Mouse (Mus musculus) megakaryocyte-erythroid progenitor cell, adult 5-6 weeks (primary cell): Measurements from ENCODE around the gene Fkrp. TPM values are rescaled to one million over a fixed set of nuclear protein-coding genes. Genes with fewer than 3 reads are reported as not detected.

Experiments used
- ATAC-seq: replicated peaks from 2 replicates; pipeline ENCODE4 v1.8.0; 2016; ENCODE audit warnings: mild to moderate bottlenecking, inconsistent platforms; ENCODE audit not compliant: severe bottlenecking, poor library complexity, low FRiP score, low TSS enrichment
- total RNA-seq, 2 experiments: library from RNA; stranded (forward) in 1 of 2; stranded (reverse) in 1 of 2; fragments of 200-1000, 215-1000 nt in 1 of 2; fragments of >200 nt in 1 of 2; fragmentation: Nextera tagmentation in 1 of 2; gene quantifications; 2 replicates each; pipeline ENCODE4 v1.2.3; 2014 to 2017

The Fkrp gene
- total RNA-seq, 2 experiments from 2014 or later: 14.4 to 15.8 TPM

- ATAC-seq: no peak
These were observed 54.9 kb downstream of the Fkrp start for GRCm38 (mm10) chr7:16761630-16762029.

DNA sequence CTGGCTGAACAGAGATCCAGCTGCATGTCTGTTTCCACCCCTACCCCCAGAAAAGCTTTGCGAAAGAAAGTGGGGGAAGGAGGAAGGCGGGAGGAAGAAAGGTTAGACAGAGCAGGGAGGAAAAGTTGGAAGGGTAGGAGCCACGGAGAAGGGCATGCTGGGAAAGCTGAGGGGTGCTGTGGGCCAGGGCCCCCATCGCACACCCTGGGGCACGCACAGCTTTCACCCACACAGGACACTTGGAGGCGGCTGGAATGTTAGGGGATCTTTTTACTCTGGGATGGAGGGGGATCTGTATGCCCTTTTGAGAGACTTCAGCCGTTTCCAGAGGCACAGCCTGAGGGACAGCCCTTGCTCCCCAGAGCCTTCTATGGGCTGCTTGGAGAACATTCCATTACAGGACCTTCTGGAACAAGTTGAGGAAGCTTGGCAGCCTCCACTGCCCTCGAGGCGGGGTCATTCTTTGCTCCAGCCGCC is 55.5 kb downstream of the Fkrp start:
- ATAC-seq: 0 out of 2 replicates have a peak, but pooled peaks have one; percentile 26

- ATAC-seq: no peak
These were observed 56.2 kb downstream of the Fkrp start for GRCm38 (mm10) chr7:16760292-16760691.

Other genes with a start within 250 kb of the Fkrp start
- 11.1 and 14.3 TPM in 2 replicates for gene Arhgap35, start 201.7 kb downstream of the Fkrp start, total RNA-seq (2014; fragmentation: Nextera tagmentation)
- gene Arhgap35, start 201.7 kb downstream of the Fkrp start, total RNA-seq (2017): 8.0 and 8.6 TPM in 2 replicates
- not detected in 2 replicates for gene Ceacam15, start 141.0 kb downstream of the Fkrp start, total RNA-seq (2014; fragmentation: Nextera tagmentation)
- gene Ceacam15, start 141.0 kb downstream of the Fkrp start, total RNA-seq (2017): not detected in 2 replicates
- not detected in 2 replicates for gene Ceacam9, start 94.8 kb downstream of the Fkrp start, total RNA-seq (2014; fragmentation: Nextera tagmentation)
- not detected in 2 replicates for gene Ceacam9, start 94.8 kb downstream of the Fkrp start, total RNA-seq (2017)
- gene Ap2s1, start 78.3 kb downstream of the Fkrp start, total RNA-seq (2014; fragmentation: Nextera tagmentation): 138 and 161 TPM in 2 replicates
- 55.7 and 62.9 TPM in 2 replicates for gene Ap2s1, start 78.3 kb downstream of the Fkrp start, total RNA-seq (2017)
- gene Slc1a5, start 35.4 kb downstream of the Fkrp start, total RNA-seq (2014; fragmentation: Nextera tagmentation): 102 and 107 TPM in 2 replicates
- gene Slc1a5, start 35.4 kb downstream of the Fkrp start, total RNA-seq (2017): 31.8 and 36.1 TPM in 2 replicates
- 62.0 and 66.6 TPM in 2 replicates for gene Strn4, start 843 bp downstream of the Fkrp start, total RNA-seq (2014; fragmentation: Nextera tagmentation)
- 63.9 and 71.1 TPM in 2 replicates for gene Strn4, start 843 bp downstream of the Fkrp start, total RNA-seq (2017)
- 14.2 and 19.8 TPM in 2 replicates for gene Prkd2, start 26.2 kb upstream of the Fkrp start, total RNA-seq (2014; fragmentation: Nextera tagmentation)
- gene Prkd2, start 26.2 kb upstream of the Fkrp start, total RNA-seq (2017): 5.2 and 14.9 TPM in 2 replicates
- gene Dact3, start 58.6 kb upstream of the Fkrp start, total RNA-seq (2014; fragmentation: Nextera tagmentation): 0.27 TPM in 1 of 2 replicates, not detected in the other
- 0.75 TPM in 1 of 2 replicates, not detected in the other for gene Dact3, start 58.6 kb upstream of the Fkrp start, total RNA-seq (2017)
- gene Gng8, start 75.1 kb upstream of the Fkrp start, total RNA-seq (2014; fragmentation: Nextera tagmentation): not detected in 2 replicates
- gene Gng8, start 75.1 kb upstream of the Fkrp start, total RNA-seq (2017): 2.6 TPM in 1 of 2 replicates, not detected in the other
- gene Ptgir, start 89.8 kb upstream of the Fkrp start, total RNA-seq (2014; fragmentation: Nextera tagmentation): not detected in 2 replicates
- not detected in 2 replicates for gene Ptgir, start 89.8 kb upstream of the Fkrp start, total RNA-seq (2017)
- gene Calm3, start 107.4 kb upstream of the Fkrp start, total RNA-seq (2014; fragmentation: Nextera tagmentation): 291 and 377 TPM in 2 replicates
- 512 and 515 TPM in 2 replicates for gene Calm3, start 107.4 kb upstream of the Fkrp start, total RNA-seq (2017)
- gene Pnmal2, start 128.0 kb upstream of the Fkrp start, total RNA-seq (2014; fragmentation: Nextera tagmentation): not detected in 2 replicates
- not detected in 2 replicates for gene Pnmal2, start 128.0 kb upstream of the Fkrp start, total RNA-seq (2017)
- not detected in 2 replicates for gene Pnmal1, start 142.9 kb upstream of the Fkrp start, total RNA-seq (2014; fragmentation: Nextera tagmentation)
- not detected in 2 replicates for gene Pnmal1, start 142.9 kb upstream of the Fkrp start, total RNA-seq (2017)
- 0.28 and 0.35 TPM in 2 replicates for gene Gm42372, start 166.4 kb upstream of the Fkrp start, total RNA-seq (2014; fragmentation: Nextera tagmentation)
- not detected in 2 replicates for gene Gm42372, start 166.4 kb upstream of the Fkrp start, total RNA-seq (2017)
- 0.79 and 2.7 TPM in 2 replicates for gene Ccdc8, start 176.0 kb upstream of the Fkrp start, total RNA-seq (2014; fragmentation: Nextera tagmentation)
- gene Ccdc8, start 176.0 kb upstream of the Fkrp start, total RNA-seq (2017): 1.1 and 5.3 TPM in 2 replicates
- 148 and 150 TPM in 2 replicates for gene Ppp5c, start 211.2 kb upstream of the Fkrp start, total RNA-seq (2014; fragmentation: Nextera tagmentation)
- 58.8 and 82.4 TPM in 2 replicates for gene Ppp5c, start 211.2 kb upstream of the Fkrp start, total RNA-seq (2017)
- 22.8 and 39.3 TPM in 2 replicates for gene Hif3a, start 245.7 kb upstream of the Fkrp start, total RNA-seq (2014; fragmentation: Nextera tagmentation)
- 2.9 and 3.7 TPM in 2 replicates for gene Hif3a, start 245.7 kb upstream of the Fkrp start, total RNA-seq (2017)